Mouse (Mus musculus) heart, postnatal 0 days (tissue): ENCODE results near the gene Pik3cd. TPM values are rescaled to one million over a fixed set of nuclear protein-coding genes. Genes with fewer than 3 reads are reported as not detected.
A peak's percentile ranks its signal among the peaks of the same experiment; 100 is the strongest.

Experiments
- ATAC-seq: fragments of 200-750 bp; cut with Nextera tagmentation; 2 replicates; pipeline ENCODE4 v1.8.0; 2017; ENCODE audit warnings: low read depth, moderate number of reproducible peaks, moderate library complexity; ENCODE audit not compliant: insufficient read depth
- DNase-seq: peaks from one replicate; pipeline ENCODE4 v3.0.0-alpha.2; 2016; ENCODE audit warnings: low spot score
- H3K27ac ChIP-seq: fragments of 300-500 bp; sonication (generic); 2 replicates; pipeline ENCODE4 v1.5.1; 2014; ENCODE audit warnings: low read depth, mild to moderate bottlenecking
- H3K27me3 ChIP-seq: fragments of 300-500 bp; sonication (generic); 2 replicates; pipeline ENCODE4 v1.6.1; 2014; ENCODE audit warnings: low read length, mixed read lengths; ENCODE audit not compliant: control insufficient read depth, insufficient read depth
- H3K36me3 ChIP-seq: fragments of 300-500 bp; sonication (generic); replicated peaks from 2 replicates; pipeline ENCODE4 v1.6.1; 2014; ENCODE audit warnings: low read length, mixed read lengths; ENCODE audit not compliant: control insufficient read depth, insufficient read depth
- H3K4me1 ChIP-seq: fragments of 300-500 bp; sonication (generic); 2 replicates; pipeline ENCODE4 v1.6.1; 2014; ENCODE audit warnings: antibody characterized with exemption; ENCODE audit not compliant: control insufficient read depth, insufficient read depth
- H3K4me2 ChIP-seq: fragments of 300-500 bp; sonication (generic); 2 replicates; pipeline ENCODE4 v1.6.1; 2014; ENCODE audit warnings: low read depth, mild to moderate bottlenecking, low read length, moderate library complexity
- H3K4me3 ChIP-seq: fragments of 300-500 bp; sonication (generic); 2 replicates; pipeline ENCODE4 v1.5.1; 2014; ENCODE audit warnings: low read depth, low read length
- H3K9ac ChIP-seq: fragments of 300-500 bp; sonication (generic); replicated peaks from 2 replicates; pipeline ENCODE4 v1.6.1; 2014; ENCODE audit warnings: low read depth, low read length, mixed read lengths
- H3K9me3 ChIP-seq: fragments of 300-500 bp; sonication (generic); replicated peaks from 2 replicates; pipeline ENCODE4 v1.6.1; 2016; ENCODE audit warnings: low read length; ENCODE audit not compliant: control insufficient read depth
- CTCF ChIP-seq: IDR thresholded peaks from 2 replicates; pipeline ENCODE4 v1.5.1; 2016; ENCODE audit warnings: antibody characterized with exemption, control low read depth, low read depth
- EP300 ChIP-seq: IDR thresholded peaks from 2 replicates; pipeline ENCODE4 v1.6.1; 2016; ENCODE audit warnings: antibody characterized with exemption, low read depth
- WGBS: fragments of 180-500 bp; shearing (Covaris S2); extraction: QIAGEN DNeasy Blood & Tissue Kit; methylation state at CpG from one replicate; pipeline ENCODE4 v1.1.7; 2014; 5-methylcytosine and 5-hydroxymethylcytosine counted together
- microRNA-seq: library from miRNA; unstranded; fragments of <30 nt; microRNA quantifications from one replicate; pipeline ENCODE4, GENCODE M21; 2016
- polyA plus RNA-seq: library from polyadenylated mRNA; unstranded; fragments of >200 nt; fragmentation: Nextera tagmentation; extraction: Ambion mirVana; gene quantifications from 2 replicates; pipeline ENCODE4 v1.2.1, GENCODE M21; 2015
- total RNA-seq: library from RNA; depleted of rRNA; stranded (reverse); fragments of >200 nt; gene quantifications from 2 replicates; pipeline ENCODE4 v1.2.3, GENCODE M21; 2014; ENCODE audit warnings: low replicate concordance; rRNA removed

Gene Pik3cd
- total and polyA plus RNA-seq, 2 experiments from 2014 or later: 1.3 to 14.8 TPM

- DNase-seq (no peak), ATAC-seq (no peak)
- Histone ChIP-seq H3K9ac (no peak overlapping the region), H3K4me1 (peaks cover 5% of the 10 kb centered on the region), H3K36me3 (no peaks in the 10 kb centered on the region), H3K9me3 (no peaks in the 10 kb centered on the region), H3K27me3 (peaks cover 50% of the 10 kb centered on the region), H3K4me2 (no peak overlapping the region), H3K27ac (no peak overlapping the region), H3K4me3 (no peak overlapping the region)
- TF ChIP-seq CTCF (peak; percentile 5; the same call in 1 of the 2 replicates), EP300 (no peak)
- 77% methylated on average over 3 of the region's 3 CpGs for WGBS
These were observed 97.9 kb downstream of the Pik3cd start for GRCm38 (mm10) chr4:149604518-149604917.

GRCm38 (mm10) chr4:149603860-149604259 lies 98.5 kb downstream of the Pik3cd start:
- TF ChIP-seq EP300 (no peak), CTCF (no peak)
- H3K4me3 ChIP-seq: no peak overlapping the region
- no peak for DNase-seq
- no peak overlapping the region for H3K9ac ChIP-seq
- H3K4me1 ChIP-seq: peaks cover 5% of the 10 kb centered on the region
- no peaks in the 10 kb centered on the region for H3K36me3 ChIP-seq
- no peaks in the 10 kb centered on the region for H3K9me3 ChIP-seq
- no peak for ATAC-seq
- peaks cover 57% of the 10 kb centered on the region for H3K27me3 ChIP-seq
- 56% methylated on average over 1 of the region's 1 CpGs for WGBS
- no peak overlapping the region for H3K4me2 ChIP-seq
- H3K27ac ChIP-seq: no peak overlapping the region

- WGBS: 71% methylated on average over 7 of the region's 7 CpGs
- TF ChIP-seq EP300 (no peak), CTCF (no peak)
These were observed 100.1 kb downstream of the Pik3cd start for GRCm38 (mm10) chr4:149602236-149602635.

GRCm38 (mm10) chr4:149601484-149601883 lies 100.9 kb downstream of the Pik3cd start:
- DNase-seq (no peak), ATAC-seq (0 out of 2 replicates have a peak, but pooled peaks have one; percentile 27)
- Histone ChIP-seq H3K4me3 (no peak overlapping the region), H3K4me2 (no peak overlapping the region), H3K27me3 (peaks cover 52% of the 10 kb centered on the region), H3K9me3 (no peaks in the 10 kb centered on the region), H3K36me3 (no peaks in the 10 kb centered on the region), H3K27ac (no peak overlapping the region), H3K4me1 (peaks cover 5% of the 10 kb centered on the region), H3K9ac (no peak overlapping the region)
- 19% methylated on average over 4 of the region's 4 CpGs for WGBS
- TF ChIP-seq EP300: no peak
- TF ChIP-seq CTCF: no peak

More at GRCm38 (mm10) chr4:149602236-149602635, 100.1 kb downstream of the Pik3cd start:
- DNase-seq (no peak), ATAC-seq (no peak)
- Histone ChIP-seq H3K4me2 (no peak overlapping the region), H3K36me3 (no peaks in the 10 kb centered on the region), H3K4me3 (no peak overlapping the region), H3K27me3 (peaks cover 58% of the 10 kb centered on the region), H3K27ac (no peak overlapping the region), H3K9me3 (no peaks in the 10 kb centered on the region), H3K9ac (no peak overlapping the region), H3K4me1 (peaks cover 5% of the 10 kb centered on the region)

- Histone ChIP-seq H3K9me3 (no peaks in the 10 kb centered on the region), H3K27ac (no peak overlapping the region), H3K9ac (no peak overlapping the region), H3K27me3 (peaks cover 46% of the 10 kb centered on the region), H3K4me2 (no peak overlapping the region), H3K36me3 (no peaks in the 10 kb centered on the region), H3K4me3 (no peak overlapping the region), H3K4me1 (peaks cover 5% of the 10 kb centered on the region)
- TF ChIP-seq EP300: no peak
- TF ChIP-seq CTCF: no peak
- 76% methylated on average over 4 of the region's 4 CpGs for WGBS
- DNase-seq (no peak), ATAC-seq (no peak)
These were observed 102.2 kb downstream of the Pik3cd start for GRCm38 (mm10) chr4:149600130-149600529.

GRCm38 (mm10) chr4:149599549-149599948 lies 102.8 kb downstream of the Pik3cd start:
- Histone ChIP-seq H3K4me3 (no peak overlapping the region), H3K4me2 (no peak overlapping the region), H3K36me3 (no peaks in the 10 kb centered on the region), H3K4me1 (peaks cover 5% of the 10 kb centered on the region), H3K9ac (no peak overlapping the region), H3K27ac (no peak overlapping the region), H3K9me3 (no peaks in the 10 kb centered on the region), H3K27me3 (peaks cover 41% of the 10 kb centered on the region)
- ATAC-seq: no peak
- WGBS: 91% methylated on average over 6 of the region's 6 CpGs
- TF ChIP-seq EP300 (no peak), CTCF (no peak)
- DNase-seq: no peak

Small RNA genes within 50 kb of the gene (microRNA-seq; reads per million reads assigned to microRNA genes)
- not detected for gene Mir7023

Other genes with a start within 250 kb of the Pik3cd start
- 2.2 and 6.0 TPM in 2 replicates for gene Rbp7, start 247.6 kb downstream of the Pik3cd start, total RNA-seq
- 64.1 and 74.2 TPM in 2 replicates for gene Rbp7, start 247.6 kb downstream of the Pik3cd start, polyA plus RNA-seq
- not detected in 2 replicates for gene Tmem274, start 225.2 kb downstream of the Pik3cd start, total RNA-seq
- 0.19 and 0.21 TPM in 2 replicates for gene Tmem274, start 225.2 kb downstream of the Pik3cd start, polyA plus RNA-seq
- gene Nmnat1, start 217.4 kb downstream of the Pik3cd start, total RNA-seq: 15.3 and 15.9 TPM in 2 replicates
- gene Nmnat1, start 217.4 kb downstream of the Pik3cd start, polyA plus RNA-seq: 14.4 and 16.8 TPM in 2 replicates
- 33.7 and 34.8 TPM in 2 replicates for gene Lzic, start 217.3 kb downstream of the Pik3cd start, total RNA-seq
- 27.2 and 28.4 TPM in 2 replicates for gene Lzic, start 217.3 kb downstream of the Pik3cd start, polyA plus RNA-seq
- 31.8 and 35.9 TPM in 2 replicates for gene Ctnnbip1, start 184.3 kb downstream of the Pik3cd start, total RNA-seq
- 46.3 and 53.6 TPM in 2 replicates for gene Ctnnbip1, start 184.3 kb downstream of the Pik3cd start, polyA plus RNA-seq
- 32.1 and 37.9 TPM in 2 replicates for gene Clstn1, start 116.1 kb downstream of the Pik3cd start, total RNA-seq
- 12.6 and 14.3 TPM in 2 replicates for gene Clstn1, start 116.1 kb downstream of the Pik3cd start, polyA plus RNA-seq
- gene Tmem201, start 35.5 kb upstream of the Pik3cd start, total RNA-seq: 64.7 and 80.0 TPM in 2 replicates
- 38.8 and 43.0 TPM in 2 replicates for gene Tmem201, start 35.5 kb upstream of the Pik3cd start, polyA plus RNA-seq
- gene Slc25a33, start 71.7 kb upstream of the Pik3cd start, total RNA-seq: 3.0 and 9.8 TPM in 2 replicates
- gene Slc25a33, start 71.7 kb upstream of the Pik3cd start, polyA plus RNA-seq: 13.3 and 15.1 TPM in 2 replicates